Mouse (Mus musculus) thymus, postnatal 10 days (tissue): ENCODE results near the gene Grk6.

Experiments
- DNase-seq, 2 experiments: peaks; one replicate each; pipeline ENCODE4 v3.0.0; 2021; ENCODE audit warnings: low spot score in 2 of 2

Grk6 gene

DNA sequence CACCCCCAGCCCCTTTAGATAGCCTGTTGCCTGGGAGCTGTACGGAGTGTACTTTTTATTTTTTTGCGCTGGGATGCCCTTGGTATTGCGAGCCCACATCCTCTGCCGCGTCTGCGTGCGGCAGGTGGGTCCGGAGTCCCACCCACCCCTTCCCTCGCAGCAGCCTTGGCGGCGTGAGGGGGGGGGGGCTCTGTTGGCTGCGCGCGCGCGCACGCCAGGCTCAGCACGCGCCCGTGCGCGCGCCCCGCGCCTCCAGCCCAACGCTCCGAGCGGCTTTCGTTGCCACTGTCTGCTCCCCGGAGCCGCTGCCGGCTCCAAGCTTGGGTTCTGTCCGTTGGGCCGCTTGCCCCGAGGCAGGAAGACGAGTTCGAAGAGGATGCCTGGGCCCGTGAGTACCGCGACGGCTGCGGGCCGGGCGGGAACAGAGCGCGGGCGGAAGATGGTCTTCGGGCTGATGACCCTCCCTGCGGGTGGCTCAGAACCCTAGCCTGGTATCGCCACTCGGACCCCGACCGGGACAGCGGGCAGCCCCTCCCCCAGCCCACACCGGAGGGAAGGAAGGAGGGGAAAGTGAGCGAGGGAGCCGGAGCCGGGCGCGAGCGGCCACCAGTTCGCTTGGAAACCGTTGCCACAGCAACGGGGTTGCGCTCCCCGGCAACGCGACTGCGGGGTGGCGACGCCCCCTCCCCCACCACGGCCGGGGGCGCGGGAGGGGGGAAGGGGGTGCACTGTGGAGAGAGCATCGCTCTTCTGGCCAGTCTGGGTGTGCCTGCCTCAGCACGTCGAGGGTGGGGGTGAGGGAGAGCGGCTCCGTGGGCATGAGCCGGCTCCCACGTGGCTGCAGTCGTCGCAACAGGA is 19.4 kb downstream of the Grk6 start, which contains the start of gene Prr7:
Gene Prr7 (plus strand): TSS at position 241 of the 858 bp plus-strand sequence.
- peak; percentile 66 to 71 for DNase-seq

DNA sequence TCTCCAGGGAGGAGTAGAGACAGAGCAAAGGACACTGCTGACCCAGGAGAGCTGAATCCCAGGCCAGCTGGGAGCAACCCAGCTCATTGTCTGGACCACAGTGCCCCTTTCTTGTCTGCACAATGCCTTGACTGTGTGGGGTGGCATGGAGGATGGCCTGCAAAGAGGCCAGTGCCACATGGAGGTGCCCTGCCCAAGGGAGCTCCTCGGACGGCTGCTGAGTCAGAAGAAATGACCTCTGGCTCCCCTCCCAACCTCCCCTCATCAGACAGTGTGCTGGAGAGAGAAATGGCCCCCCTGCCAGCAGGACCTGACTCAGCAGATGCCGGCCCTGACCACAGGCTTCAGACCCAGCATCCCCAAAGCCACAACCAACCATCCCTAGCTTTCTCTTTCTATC is 20.3 kb downstream of the Grk6 start:
- DNase-seq = peak in 1 of 2 experiments; percentile 11

DNA sequence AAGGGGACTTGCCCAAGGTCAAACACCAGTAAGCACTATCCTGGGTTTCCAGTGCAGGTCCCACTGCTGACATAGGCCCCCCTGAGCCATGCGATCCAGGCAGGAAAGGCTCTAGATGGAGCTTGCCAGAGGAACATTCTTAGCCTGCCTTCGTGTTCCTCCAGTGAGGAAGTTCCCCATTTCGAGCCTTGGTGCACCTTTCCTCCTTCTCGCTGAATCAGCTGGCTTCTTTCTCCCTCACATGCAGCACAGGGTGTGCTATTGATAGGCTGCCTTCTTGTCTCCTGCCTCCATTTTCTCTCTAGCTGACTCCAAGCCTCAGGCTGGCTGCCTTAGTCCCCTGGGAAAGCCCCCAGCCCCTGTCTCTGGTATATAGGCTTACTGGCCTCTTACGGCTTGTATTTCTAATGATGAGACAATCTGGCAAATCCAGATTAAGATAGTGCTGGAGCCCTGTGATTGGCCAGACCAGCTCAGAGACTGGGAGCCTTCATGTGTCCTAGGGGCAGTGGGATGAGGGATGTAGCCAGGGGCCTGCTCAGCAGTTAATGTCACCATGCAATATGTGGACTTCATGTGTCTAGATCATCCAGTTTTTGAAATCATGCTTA is 21.1 kb downstream of the Grk6 start:
- no peak for DNase-seq

DNA sequence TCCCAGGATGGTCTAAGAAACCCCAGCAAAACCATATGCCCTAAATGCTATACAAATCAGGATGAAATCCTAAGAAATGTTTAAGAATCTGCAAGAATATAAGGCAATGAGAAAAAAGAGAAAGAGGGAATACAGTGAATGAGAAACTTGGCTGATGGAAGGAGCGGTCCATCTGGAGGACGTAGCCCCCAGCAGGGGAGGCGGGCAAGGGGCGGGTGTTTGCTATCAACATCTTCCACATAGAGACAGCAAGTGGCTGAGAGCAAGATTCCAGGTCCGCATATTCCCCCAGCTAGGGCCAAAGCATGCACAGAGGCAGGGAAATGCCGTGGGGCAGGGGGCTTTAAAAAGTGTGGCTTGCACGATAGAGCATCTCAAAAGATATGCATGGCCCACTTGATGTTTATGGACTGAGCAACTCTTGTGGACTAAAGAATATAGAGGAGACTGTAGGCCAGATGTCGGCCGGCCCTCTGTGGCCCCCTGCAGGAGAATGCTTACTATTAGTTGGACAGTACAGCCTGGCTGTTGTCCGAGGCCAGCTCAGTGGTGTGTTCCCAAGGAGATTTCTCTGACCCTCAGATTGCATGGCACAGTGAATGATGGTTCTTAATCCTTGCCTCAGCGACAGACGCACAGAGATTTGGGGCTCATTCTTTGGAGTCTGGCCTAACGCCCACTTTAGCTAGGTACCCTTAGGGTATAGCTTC is 24.1 kb downstream of the Grk6 start:
- no peak for DNase-seq

DNA sequence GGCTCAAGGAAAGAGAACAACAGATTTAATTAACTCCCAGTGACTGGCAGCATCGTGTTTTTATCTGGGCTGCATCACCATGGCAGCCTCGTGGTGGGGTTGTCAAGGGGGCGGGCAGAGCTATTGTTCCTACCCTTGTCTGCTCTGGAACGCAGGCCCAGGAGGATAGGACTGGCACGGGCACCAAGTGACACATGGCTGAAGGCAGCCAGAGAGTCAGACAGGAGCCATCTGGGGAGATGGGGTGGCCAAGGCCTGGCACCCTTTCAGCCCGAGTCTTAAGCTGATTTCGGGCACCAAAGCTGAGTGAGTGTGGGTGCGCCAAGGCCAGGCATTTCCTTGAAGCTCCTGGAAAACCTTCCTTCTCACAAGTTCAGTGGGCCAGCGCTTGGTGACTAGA is 25.5 kb downstream of the Grk6 start:
- DNase-seq = peak in 1 of 2 experiments; percentile 8

DNA sequence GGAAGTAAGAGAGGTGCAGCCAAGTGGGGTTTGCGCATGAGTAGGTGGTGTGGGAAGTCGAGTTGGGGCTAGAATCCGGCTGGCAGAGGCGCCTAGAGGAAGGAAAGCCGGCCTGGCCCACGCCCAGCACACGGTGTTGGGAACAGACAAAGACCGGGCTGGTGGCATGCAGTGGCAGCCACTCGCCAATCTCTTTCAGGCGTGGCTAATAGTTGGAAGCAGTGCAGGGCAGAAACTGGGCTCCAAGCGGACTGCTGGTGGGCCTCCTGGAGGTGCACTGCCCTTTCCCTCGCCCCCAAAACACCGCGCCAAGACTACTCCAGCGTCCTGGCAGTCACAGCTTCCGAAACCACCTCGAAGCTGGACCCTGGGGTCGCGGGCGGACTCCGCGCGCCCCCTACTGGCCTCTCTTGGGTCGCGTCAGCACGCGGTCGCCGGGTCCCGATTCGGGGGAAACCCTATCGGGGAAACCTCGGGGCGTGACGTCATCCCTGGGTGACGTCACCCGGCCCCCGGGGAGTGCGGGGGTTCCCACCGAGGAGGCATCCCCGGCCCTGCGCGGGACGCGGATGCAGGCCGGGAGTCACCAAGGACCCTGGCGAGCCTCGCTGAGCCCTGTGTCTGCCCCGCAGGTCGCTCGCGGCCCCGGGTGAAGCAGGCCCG is 26.4 kb downstream of the Grk6 start:
- peak; percentile 73 to 86 for DNase-seq

GRCm38 (mm10) chr13:55471819-55472131 is 26.9 kb downstream of the Grk6 start:
- DNase-seq = no peak

DNA sequence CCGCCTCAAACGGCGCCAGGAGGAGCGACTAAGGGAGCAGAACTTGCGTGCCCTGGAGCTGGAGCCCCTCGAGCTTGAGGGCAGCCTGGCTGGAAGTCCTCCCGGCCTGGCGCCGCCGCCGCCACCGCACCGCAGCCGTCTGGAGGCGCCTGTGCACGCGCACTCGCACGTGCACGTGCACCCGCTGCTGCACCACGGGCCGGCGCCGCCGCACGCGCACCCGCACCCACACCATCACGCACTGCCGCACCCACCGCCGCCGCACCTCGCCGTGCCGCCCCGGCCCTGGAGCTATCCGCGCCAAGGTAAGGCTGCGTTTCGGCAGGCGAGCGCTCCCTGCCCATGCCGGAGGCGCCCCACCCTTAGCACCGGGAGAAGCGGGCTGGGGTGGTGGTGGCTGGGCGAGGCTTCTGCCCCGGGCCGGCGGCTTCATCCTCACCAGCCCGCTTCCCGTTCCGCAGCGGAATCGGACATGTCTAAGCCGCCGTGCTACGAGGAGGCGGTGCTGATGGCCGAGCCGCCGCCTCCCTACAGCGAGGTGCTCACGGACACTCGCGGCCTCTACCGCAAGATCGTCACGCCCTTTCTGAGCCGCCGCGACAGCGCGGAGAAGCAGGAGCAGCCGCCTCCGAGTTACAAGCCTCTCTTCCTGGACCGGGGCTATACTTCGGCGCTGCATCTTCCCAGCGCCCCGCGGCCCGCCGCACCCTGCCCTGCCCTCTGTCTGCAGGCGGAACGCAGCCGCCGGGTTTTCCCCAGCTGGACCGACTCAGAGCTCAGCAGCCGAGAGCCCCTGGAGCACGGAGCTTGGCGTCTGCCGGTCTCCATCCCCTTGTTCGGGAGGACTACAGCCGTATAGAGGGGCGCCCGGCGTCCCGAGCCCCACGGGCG is 27.5 kb downstream of the Grk6 start:
- DNase-seq = peak in 1 of 2 experiments; percentile 21

DNA sequence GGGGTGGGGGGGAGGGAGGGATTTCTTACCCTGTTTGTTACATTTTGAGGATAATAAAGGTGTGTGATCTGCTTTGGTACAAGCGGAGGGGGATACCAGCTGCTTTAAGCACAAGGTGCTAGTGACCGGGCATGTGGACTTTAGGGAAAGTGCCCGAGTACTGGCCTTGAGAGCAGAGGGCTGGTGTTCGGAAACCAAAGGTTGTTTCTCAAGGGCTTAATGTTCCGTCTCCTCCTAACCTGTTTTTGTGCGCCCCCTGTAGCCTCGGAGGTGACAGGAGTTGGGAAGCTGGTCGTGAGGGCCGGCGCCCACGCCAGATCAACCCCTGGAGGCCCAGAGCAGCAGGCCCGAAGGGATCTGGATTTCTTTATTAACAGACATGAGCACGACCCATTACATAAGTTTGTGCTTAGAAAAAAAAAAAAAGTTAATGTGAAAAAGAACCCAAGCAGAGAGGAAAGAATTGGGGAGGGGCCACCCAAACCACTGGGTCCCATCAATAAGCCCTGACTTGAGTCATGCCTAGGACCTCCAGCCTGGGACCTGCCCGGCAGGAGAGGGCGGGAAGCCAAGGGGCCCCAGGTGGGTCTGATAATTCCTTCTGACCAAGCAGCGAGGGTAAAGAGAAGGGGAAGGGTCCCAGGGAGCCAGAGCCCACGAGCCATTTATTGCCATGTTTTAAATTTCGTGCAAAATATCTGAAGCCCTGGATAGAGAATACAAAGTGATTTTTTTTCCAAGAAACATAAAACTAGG is 28.4 kb downstream of the Grk6 start:
- DNase-seq = peak in 1 of 2 experiments; percentile 47

DNA sequence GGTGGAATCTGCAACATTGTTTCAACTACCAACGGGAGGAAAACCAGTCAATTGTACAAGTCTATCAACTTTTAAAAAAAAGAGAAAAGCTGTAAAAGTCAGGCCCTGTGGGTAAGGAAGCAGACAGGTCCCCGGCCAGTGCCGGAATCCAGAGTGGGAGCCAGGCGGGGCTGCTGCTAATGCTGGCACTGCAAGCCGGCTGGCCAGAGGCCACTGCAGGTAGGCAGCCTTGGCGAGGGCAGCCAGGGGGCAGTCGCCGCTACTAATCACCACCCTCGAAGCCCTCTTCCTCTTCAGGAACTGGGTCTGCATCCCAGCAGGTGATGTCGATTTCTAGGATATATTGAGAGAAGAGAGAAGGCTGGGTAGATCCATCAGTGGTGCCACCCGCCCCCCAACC is 29.1 kb downstream of the Grk6 start:
- DNase-seq = no peak

DNA sequence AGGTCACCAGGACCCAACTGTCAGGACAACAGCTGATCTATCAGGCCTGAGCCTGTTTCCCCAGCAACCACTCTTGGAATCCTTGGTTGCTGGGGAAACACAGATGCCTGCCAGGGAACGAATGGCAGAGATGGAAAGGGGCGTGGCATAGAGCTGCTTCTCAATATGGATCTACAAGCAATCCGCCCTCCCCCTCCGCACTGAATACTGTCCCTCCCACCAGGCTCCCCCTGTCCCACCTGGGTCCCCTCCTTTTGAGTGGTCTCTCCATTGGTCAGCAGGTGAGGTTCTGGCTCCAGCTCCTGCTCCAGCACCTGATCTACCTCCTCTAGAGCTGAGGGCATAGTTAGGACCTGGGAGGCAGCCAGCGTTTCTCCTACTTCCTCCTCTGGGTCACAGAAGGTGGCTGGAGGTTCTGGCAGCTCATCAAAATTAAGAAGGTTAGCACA is 29.8 kb downstream of the Grk6 start:
- DNase-seq = no peak

DNA sequence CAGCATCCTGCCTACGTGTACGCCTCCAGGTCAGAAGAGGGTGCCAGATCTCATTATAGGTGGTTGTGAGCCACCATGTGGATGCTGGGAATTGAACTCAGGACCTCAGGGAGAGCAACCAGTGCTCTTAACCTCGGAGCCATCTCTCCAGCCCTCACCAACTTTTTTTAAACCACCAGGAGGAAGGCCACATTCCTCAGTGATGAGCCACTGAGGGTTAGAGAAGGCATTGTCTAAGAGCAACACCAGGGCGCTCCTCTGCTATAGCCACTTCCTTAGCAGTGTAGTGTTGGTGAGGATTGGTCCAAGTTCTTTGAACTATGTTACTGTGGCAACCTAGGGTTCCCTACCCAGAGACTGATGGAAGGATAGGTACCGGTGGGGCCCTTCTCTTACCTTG is 30.9 kb downstream of the Grk6 start:
- no peak for DNase-seq

DNA sequence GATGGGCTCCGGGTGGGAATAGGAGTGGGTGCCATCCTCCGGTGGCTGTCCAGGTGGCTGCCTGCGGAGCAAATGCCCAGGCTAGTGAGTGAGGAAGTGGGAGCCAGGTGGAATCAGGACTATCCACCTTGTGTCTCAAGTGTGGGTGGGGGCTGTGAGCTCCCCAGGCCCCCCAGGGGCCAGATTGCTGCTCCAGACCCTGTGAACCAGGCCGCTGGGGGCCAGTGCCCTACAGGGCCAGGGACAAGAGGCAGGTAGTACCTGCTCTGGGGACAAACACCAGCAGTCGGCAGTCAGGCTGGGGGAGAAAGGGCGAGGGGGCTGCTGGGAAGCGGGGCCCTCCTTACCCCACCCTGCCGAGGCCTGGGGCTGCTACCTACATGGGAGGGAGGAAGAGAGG is 31.4 kb downstream of the Grk6 start:
- no peak for DNase-seq

- no peak for DNase-seq
Observed at GRCm38 (mm10) chr13:55477492-55477891, 32.6 kb downstream of the Grk6 start.

GRCm38 (mm10) chr13:55478036-55478435 is 33.2 kb downstream of the Grk6 start:
- no peak for DNase-seq

GRCm38 (mm10) chr13:55479008-55479407 is 34.1 kb downstream of the Grk6 start:
- DNase-seq = no peak

- DNase-seq = no peak
Observed at GRCm38 (mm10) chr13:55479929-55480328, 35.1 kb downstream of the Grk6 start.

- DNase-seq = no peak
Observed at GRCm38 (mm10) chr13:55482542-55482941, 37.7 kb downstream of the Grk6 start.

GRCm38 (mm10) chr13:55483071-55483470 is 38.2 kb downstream of the Grk6 start:
- DNase-seq = no peak

- no peak for DNase-seq
Observed at GRCm38 (mm10) chr13:55483593-55483992, 38.7 kb downstream of the Grk6 start.
